Mouse (Mus musculus): Measurements from ENCODE around the gene Cnot3. TPM values are rescaled to one million over a fixed set of nuclear protein-coding genes. Genes with fewer than 3 reads are reported as not detected.

The Cnot3 gene
- total RNA-seq, 2 experiments from 2014 or later, result 67.9 to 71.5 TPM

- peak; percentile 88 to 91 for DNase-seq (ENCODE audit: low spot score in 2 of 2)
- no peak for TF ChIP-seq CTCF (conservative IDR thresholded peaks at IDR 0.05)
- peak within 1 kb of the TSS; percentile 93 for H3K4me3 ChIP-seq
- H3K27ac ChIP-seq, result peak within 1 kb of the TSS; percentile 97
These were observed 27.6 kb upstream of the Cnot3 start, which contains the start of gene Ndufa3 for GRCm38 (mm10) chr7:3617242-3617995. TSS of gene Ndufa3 (plus strand) at chr7:3617373.

- no peak for TF ChIP-seq CTCF (conservative IDR thresholded peaks at IDR 0.05)
- peak overlapping the region; percentile 96 for H3K27ac ChIP-seq
- DNase-seq (ENCODE audit: low spot score in 2 of 2), result no peak
These were observed 16.0 kb upstream of the Cnot3 start for GRCm38 (mm10) chr7:3629030-3629429.

GRCm38 (mm10) chr7:3629543-3630477 is 15.3 kb upstream of the Cnot3 start, which contains the start of the genes Tfpt and Prpf31:
TSS of gene Tfpt (minus strand) at chr7:3629929.
TSS of gene Prpf31 (plus strand) at chr7:3629985.
- no peak for TF ChIP-seq CTCF (conservative IDR thresholded peaks at IDR 0.05)
- Histone ChIP-seq H3K4me3 (peak within 1 kb of the TSS; percentile 86), H3K27ac (peak within 1 kb of the TSS; percentile 96)
- peak; percentile 93 to 94 for DNase-seq (ENCODE audit: low spot score in 2 of 2)

More at GRCm38 (mm10) chr7:3629030-3629429, 16.0 kb upstream of the Cnot3 start:
- H3K4me3 ChIP-seq, result peak overlapping the region; percentile 86

- peak overlapping the region; percentile 86 for H3K4me3 ChIP-seq
- H3K27ac ChIP-seq, result peak overlapping the region; percentile 96
- no peak for DNase-seq (ENCODE audit: low spot score in 2 of 2)
- TF ChIP-seq CTCF (conservative IDR thresholded peaks at IDR 0.05), result no peak
These were observed 14.6 kb upstream of the Cnot3 start for GRCm38 (mm10) chr7:3630478-3630815.

GRCm38 (mm10) chr7:3643412-3643811 is 1.7 kb upstream of the Cnot3 start:
- no peak for TF ChIP-seq CTCF (conservative IDR thresholded peaks at IDR 0.05)
- no peak for DNase-seq (ENCODE audit: low spot score in 2 of 2)
- no peak overlapping the region for H3K27ac ChIP-seq
- H3K4me3 ChIP-seq, result no peak overlapping the region

GRCm38 (mm10) chr7:3643843-3644242 is 1.2 kb upstream of the Cnot3 start:
- Histone ChIP-seq H3K4me3 (peak overlapping the region; percentile 60), H3K27ac (peak overlapping the region; percentile 68)
- TF ChIP-seq CTCF (conservative IDR thresholded peaks at IDR 0.05), result no peak
- DNase-seq (ENCODE audit: low spot score in 2 of 2), result no peak

- no peak for DNase-seq (ENCODE audit: low spot score in 2 of 2)
- no peak for TF ChIP-seq CTCF (conservative IDR thresholded peaks at IDR 0.05)
- peak overlapping the region; percentile 68 for H3K27ac ChIP-seq
These were observed 758 bp upstream of the Cnot3 start for GRCm38 (mm10) chr7:3644348-3644671.

GRCm38 (mm10) chr7:3645488-3646025 is 489 bp downstream of the Cnot3 start:
- peak overlapping the region; percentile 95 for H3K4me3 ChIP-seq
- H3K27ac ChIP-seq, result peak overlapping the region; percentile 98
- no peak for DNase-seq (ENCODE audit: low spot score in 2 of 2)
- TF ChIP-seq CTCF (conservative IDR thresholded peaks at IDR 0.05), result no peak

More at GRCm38 (mm10) chr7:3644348-3644671, 758 bp upstream of the Cnot3 start:
- H3K4me3 ChIP-seq, result peak overlapping the region; percentile 60

GRCm38 (mm10) chr7:3646188-3646587 is 1.1 kb downstream of the Cnot3 start:
- no peak for TF ChIP-seq CTCF (conservative IDR thresholded peaks at IDR 0.05)
- H3K27ac ChIP-seq, result peak overlapping the region; percentile 36; the same call in 1 of the 2 replicates
- H3K4me3 ChIP-seq, result peak overlapping the region; percentile 95
- DNase-seq (ENCODE audit: low spot score in 2 of 2), result no peak

GRCm38 (mm10) chr7:3646641-3647040 is 1.6 kb downstream of the Cnot3 start:
- TF ChIP-seq CTCF (conservative IDR thresholded peaks at IDR 0.05), result no peak
- DNase-seq (ENCODE audit: low spot score in 2 of 2), result no peak
- H3K27ac ChIP-seq, result peak overlapping the region; percentile 36; the same call in 1 of the 2 replicates
- H3K4me3 ChIP-seq, result peak overlapping the region; percentile 95

GRCm38 (mm10) chr7:3656966-3657365 is 11.9 kb downstream of the Cnot3 start:
- no peak for DNase-seq (ENCODE audit: low spot score in 2 of 2)
- no peak for TF ChIP-seq CTCF (conservative IDR thresholded peaks at IDR 0.05)
- H3K4me3 ChIP-seq, result no peak overlapping the region
- H3K27ac ChIP-seq, result no peak overlapping the region

- H3K4me3 ChIP-seq, result no peak overlapping the region
- TF ChIP-seq CTCF (conservative IDR thresholded peaks at IDR 0.05), result no peak
These were observed 13.5 kb downstream of the Cnot3 start for GRCm38 (mm10) chr7:3658578-3658977.

More at GRCm38 (mm10) chr7:3658578-3658977, 13.5 kb downstream of the Cnot3 start:
- no peak overlapping the region for H3K27ac ChIP-seq
- no peak for DNase-seq (ENCODE audit: low spot score in 2 of 2)

Data from layer of hippocampus, adult 2 months (tissue).